Mouse (Mus musculus): ENCODE measurements around the gene Cntrl. TPM values are rescaled to one million over a fixed set of nuclear protein-coding genes. Genes with fewer than 3 reads are reported as not detected.
A peak's percentile ranks its signal among the peaks of the same experiment; 100 is the strongest.

The Cntrl gene
- polyA plus RNA-seq, 1 experiment from 2014 or later = 8.0 TPM

DNA sequence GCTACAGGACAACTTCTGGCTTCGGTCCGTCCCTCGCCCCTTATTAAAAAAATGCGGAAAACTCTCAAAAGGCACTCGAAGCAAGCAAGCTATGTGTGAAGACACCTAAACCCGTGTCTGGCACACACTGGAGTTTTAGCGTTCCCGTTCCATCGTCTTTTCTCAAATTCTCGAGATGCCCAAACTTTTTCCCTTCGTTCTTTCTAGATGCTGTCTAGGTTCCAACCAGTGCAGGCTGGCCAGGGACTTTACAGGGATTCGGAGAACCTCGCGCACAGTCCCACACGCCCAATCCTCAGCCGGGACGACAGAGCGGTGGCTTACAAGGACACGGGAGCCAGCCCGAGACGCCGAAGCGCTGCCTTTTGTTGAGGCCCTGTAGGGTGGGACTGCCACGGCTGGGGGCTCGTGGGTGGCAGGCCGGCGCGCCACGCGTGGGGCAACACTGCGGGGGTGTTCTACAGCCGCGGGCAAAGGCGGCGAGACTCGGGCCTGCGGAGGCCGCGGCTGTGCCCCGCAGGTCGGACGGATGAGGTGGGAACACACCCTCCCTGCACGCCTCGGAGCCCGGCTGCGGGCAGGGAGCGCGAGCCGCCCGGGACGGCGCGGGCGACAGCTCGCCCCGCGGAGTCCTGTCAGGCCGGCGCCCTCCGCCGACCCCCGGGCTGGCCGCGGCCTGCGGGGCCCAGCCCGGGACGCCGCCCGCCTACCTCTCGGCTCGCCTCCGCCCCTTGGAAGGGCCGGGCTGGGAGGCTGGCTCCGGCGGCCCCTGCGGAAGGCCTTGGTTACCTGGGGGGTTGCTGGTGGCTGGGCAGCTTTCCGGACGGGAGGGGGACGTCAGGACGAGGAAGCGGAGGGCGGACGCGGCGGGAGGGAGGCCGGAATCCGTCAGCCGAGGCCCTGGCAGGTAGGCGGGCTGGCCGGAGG, 90.9 kb downstream of the Cntrl start:
- peak; percentile 52 for DNase-seq (ENCODE audit: low spot score)
- WGBS = under 1% methylated on average over 72 of the region's 90 CpGs
- Histone ChIP-seq H3K27ac (replicated peaks) (peak overlapping the region; percentile 99), H3K4me3 (ENCODE audit: low read depth, low read length) (peak overlapping the region; percentile 98), H3K9me3 (ENCODE audit: control insufficient read depth, low read length) (no peaks in the 10 kb centered on the region), H3K36me3 (ENCODE audit: control insufficient read depth, insufficient read depth, low read length) (no peaks in the 10 kb centered on the region), H3K27me3 (ENCODE audit: control insufficient read depth, insufficient read depth, low read length) (no peaks in the 10 kb centered on the region), H3K4me1 (replicated peaks; ENCODE audit: control insufficient read depth, insufficient read depth) (no peaks in the 10 kb centered on the region), H3K9ac (ENCODE audit: low read length) (peak overlapping the region; percentile 99), H3K4me2 (replicated peaks; ENCODE audit: low read depth) (peak overlapping the region; percentile 76)
- ATAC-seq (ENCODE audit: low FRiP score, low TSS enrichment) = peak; percentile 79
- TF ChIP-seq EP300 (optimal IDR thresholded peaks at IDR 0.05) = no peak
- no peak for TF ChIP-seq CTCF (IDR thresholded peaks at IDR 0.05; ENCODE audit: low read depth)

DNA sequence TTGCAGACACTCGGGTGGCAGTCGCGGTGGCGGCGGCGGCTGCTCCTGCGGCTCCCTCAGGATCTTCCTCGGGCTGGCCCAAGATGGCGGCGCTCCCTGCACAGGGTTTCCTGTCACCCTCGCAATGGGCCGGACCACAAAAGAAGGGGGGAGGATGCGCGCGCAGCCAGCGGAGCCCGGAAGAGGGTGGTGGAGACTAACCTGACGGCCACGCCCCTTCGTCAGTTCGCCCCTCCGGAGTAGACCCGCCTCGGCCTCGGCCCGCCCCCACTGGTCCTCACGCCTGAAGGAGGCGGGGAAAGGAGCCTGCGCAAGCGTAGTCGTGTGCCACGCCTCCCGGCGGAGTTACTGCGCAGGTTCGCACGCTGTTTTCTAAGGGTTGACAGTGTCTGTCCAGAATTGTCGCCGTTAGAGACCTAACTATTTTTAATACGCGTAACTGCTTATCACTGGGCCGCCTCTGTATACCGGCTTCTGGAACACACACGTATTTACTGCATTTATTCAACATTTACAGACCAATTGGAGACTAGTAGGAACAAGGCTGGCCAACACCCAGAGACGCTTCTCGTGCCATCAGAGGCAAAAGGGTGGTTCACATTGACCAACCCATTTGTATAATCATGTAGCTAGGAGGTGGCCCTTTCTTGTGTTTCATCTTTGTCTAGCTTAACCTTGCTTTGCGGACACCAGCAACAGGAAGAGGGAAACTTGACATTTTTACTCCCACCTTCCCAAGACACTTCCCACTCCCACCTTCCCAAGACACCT, 91.8 kb downstream of the Cntrl start, which contains the start of gene Rab14:
Gene Rab14 (minus strand): TSS at position 223 of the 771 bp plus-strand sequence.
- DNase-seq (ENCODE audit: low spot score) (peak; percentile 100), ATAC-seq (ENCODE audit: low FRiP score, low TSS enrichment) (peak; percentile 98)
- Histone ChIP-seq H3K4me3 (ENCODE audit: low read depth, low read length) (peak within 1 kb of the TSS; percentile 98), H3K9me3 (ENCODE audit: control insufficient read depth, low read length) (no peaks in the 10 kb centered on the region), H3K4me1 (replicated peaks; ENCODE audit: control insufficient read depth, insufficient read depth) (no peaks in the 10 kb centered on the region), H3K27ac (replicated peaks) (peak within 1 kb of the TSS; percentile 99), H3K36me3 (ENCODE audit: control insufficient read depth, insufficient read depth, low read length) (no peaks in the 10 kb centered on the region), H3K4me2 (replicated peaks; ENCODE audit: low read depth) (peak within 1 kb of the TSS; percentile 76), H3K9ac (ENCODE audit: low read length) (peak within 1 kb of the TSS; percentile 99), H3K27me3 (ENCODE audit: control insufficient read depth, insufficient read depth, low read length) (no peaks in the 10 kb centered on the region)
- WGBS = 0% methylated on average over 31 of the region's 47 CpGs
- TF ChIP-seq CTCF (IDR thresholded peaks at IDR 0.05; ENCODE audit: low read depth) = peak; percentile 44
- no peak for TF ChIP-seq EP300 (optimal IDR thresholded peaks at IDR 0.05)

DNA sequence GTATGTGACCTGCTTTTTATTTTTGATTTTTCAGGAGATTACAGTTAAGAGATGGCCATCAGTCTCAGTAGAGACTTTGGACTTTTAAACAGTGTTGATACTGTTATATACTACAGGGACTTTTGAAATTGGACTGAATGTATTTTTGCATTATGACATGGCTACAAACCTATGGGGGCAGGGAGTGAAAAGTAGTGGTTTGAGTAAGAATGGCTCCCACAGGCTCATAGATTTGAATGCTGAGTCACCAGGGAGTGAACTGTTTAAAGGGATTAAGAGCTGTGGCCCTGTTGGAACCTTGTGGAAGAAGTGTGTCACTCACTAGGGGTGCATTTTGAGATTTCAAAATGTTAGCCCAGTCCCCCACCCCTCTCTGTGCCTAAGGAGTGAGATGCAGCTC, 94.4 kb downstream of the Cntrl start:
- Histone ChIP-seq H3K27me3 (ENCODE audit: control insufficient read depth, insufficient read depth, low read length) (no peaks in the 10 kb centered on the region), H3K4me1 (replicated peaks; ENCODE audit: control insufficient read depth, insufficient read depth) (no peaks in the 10 kb centered on the region), H3K9me3 (ENCODE audit: control insufficient read depth, low read length) (no peaks in the 10 kb centered on the region), H3K36me3 (ENCODE audit: control insufficient read depth, insufficient read depth, low read length) (no peaks in the 10 kb centered on the region), H3K27ac (replicated peaks) (no peak overlapping the region), H3K4me2 (replicated peaks; ENCODE audit: low read depth) (no peak overlapping the region), H3K4me3 (ENCODE audit: low read depth, low read length) (no peak overlapping the region), H3K9ac (ENCODE audit: low read length) (no peak overlapping the region)
- TF ChIP-seq EP300 (optimal IDR thresholded peaks at IDR 0.05) (no peak), CTCF (IDR thresholded peaks at IDR 0.05; ENCODE audit: low read depth) (no peak)
- DNase-seq (ENCODE audit: low spot score) (no peak), ATAC-seq (ENCODE audit: low FRiP score, low TSS enrichment) (no peak)

DNA sequence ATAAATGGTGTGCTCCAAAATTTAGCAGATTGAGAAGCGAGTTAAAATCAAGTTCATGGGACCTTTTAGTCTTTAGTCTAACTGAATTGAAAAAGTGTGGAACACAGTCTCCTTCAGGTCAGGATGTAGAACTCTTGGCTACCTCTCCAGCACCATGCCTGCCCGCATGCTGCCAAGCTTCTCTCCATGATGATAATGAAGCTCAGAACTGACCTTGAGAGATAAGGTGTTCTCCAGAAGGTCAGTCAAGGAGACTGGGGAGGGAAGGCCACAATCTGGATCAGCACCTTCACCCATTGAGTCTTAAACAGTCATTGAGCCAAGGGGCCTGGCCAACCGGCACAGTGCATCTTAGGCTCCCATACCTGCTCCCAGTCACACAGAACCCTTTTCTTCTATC, 97.5 kb downstream of the Cntrl start:
- DNase-seq (ENCODE audit: low spot score) (no peak), ATAC-seq (ENCODE audit: low FRiP score, low TSS enrichment) (no peak)
- Histone ChIP-seq H3K36me3 (ENCODE audit: control insufficient read depth, insufficient read depth, low read length) (no peaks in the 10 kb centered on the region), H3K27ac (replicated peaks) (no peak overlapping the region), H3K4me3 (ENCODE audit: low read depth, low read length) (no peak overlapping the region), H3K9ac (ENCODE audit: low read length) (no peak overlapping the region), H3K4me2 (replicated peaks; ENCODE audit: low read depth) (no peak overlapping the region), H3K9me3 (ENCODE audit: control insufficient read depth, low read length) (no peaks in the 10 kb centered on the region), H3K27me3 (ENCODE audit: control insufficient read depth, insufficient read depth, low read length) (no peaks in the 10 kb centered on the region), H3K4me1 (replicated peaks; ENCODE audit: control insufficient read depth, insufficient read depth) (no peaks in the 10 kb centered on the region)
- 86% methylated on average over 3 of the region's 3 CpGs for WGBS
- TF ChIP-seq CTCF (IDR thresholded peaks at IDR 0.05; ENCODE audit: low read depth) = no peak
- no peak for TF ChIP-seq EP300 (optimal IDR thresholded peaks at IDR 0.05)

DNA sequence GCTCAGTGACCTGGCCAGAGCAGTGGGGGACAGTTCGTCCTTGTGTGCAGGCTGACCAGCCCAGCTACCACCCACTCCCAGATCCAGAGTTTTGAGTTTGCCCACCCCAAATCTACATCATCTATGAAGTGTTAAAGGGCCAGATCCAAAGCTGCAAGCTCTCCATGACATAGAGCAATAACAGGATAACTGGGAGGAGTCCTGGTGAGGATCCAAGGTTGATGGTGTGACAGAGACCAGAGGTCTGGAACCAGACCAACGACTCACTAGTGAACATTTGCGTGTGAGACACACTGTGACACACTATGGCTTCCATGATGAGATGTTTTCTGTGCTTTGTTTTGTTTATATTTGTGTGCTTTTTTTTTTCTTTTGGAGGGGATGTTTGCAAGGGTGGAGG, 98.8 kb downstream of the Cntrl start:
- DNase-seq (ENCODE audit: low spot score) (no peak), ATAC-seq (ENCODE audit: low FRiP score, low TSS enrichment) (no peak)
- TF ChIP-seq CTCF (IDR thresholded peaks at IDR 0.05; ENCODE audit: low read depth) (no peak), EP300 (optimal IDR thresholded peaks at IDR 0.05) (no peak)
- H3K27ac ChIP-seq (replicated peaks) = no peak overlapping the region
- no peaks in the 10 kb centered on the region for H3K27me3 ChIP-seq (ENCODE audit: control insufficient read depth, insufficient read depth, low read length)
- no peaks in the 10 kb centered on the region for H3K9me3 ChIP-seq (ENCODE audit: control insufficient read depth, low read length)
- no peak overlapping the region for H3K4me3 ChIP-seq (ENCODE audit: low read depth, low read length)
- 66% methylated on average over 3 of the region's 3 CpGs for WGBS
- H3K36me3 ChIP-seq (ENCODE audit: control insufficient read depth, insufficient read depth, low read length) = no peaks in the 10 kb centered on the region
- H3K4me2 ChIP-seq (replicated peaks; ENCODE audit: low read depth) = no peak overlapping the region
- H3K4me1 ChIP-seq (replicated peaks; ENCODE audit: control insufficient read depth, insufficient read depth) = no peaks in the 10 kb centered on the region
- no peak overlapping the region for H3K9ac ChIP-seq (ENCODE audit: low read length)

All from stomach, postnatal 0 days (tissue).